Mouse (Mus musculus) thymus, adult 2 months (tissue): ENCODE results near the gene Accsl. TPM values are rescaled to one million over a fixed set of nuclear protein-coding genes. Genes with fewer than 3 reads are reported as not detected.

Experiments
- DNase-seq: peaks from one replicate; pipeline ENCODE4 v3.0.0; 2021
- H3K27ac ChIP-seq: fragments of 200-500 bp; 2 replicates; pipeline ENCODE4 v1.5.1; 2012; ENCODE audit warnings: low read length, control low read depth; ENCODE audit not compliant: control insufficient read depth, insufficient read depth
- H3K27me3 ChIP-seq: fragments of 200-500 bp; 2 replicates; pipeline ENCODE4 v1.6.1; 2012; ENCODE audit warnings: mild to moderate bottlenecking, low read length, moderate library complexity, mixed read lengths; ENCODE audit not compliant: control insufficient read depth, insufficient read depth
- H3K36me3 ChIP-seq: fragments of 200-500 bp; 2 replicates; pipeline ENCODE4 v1.6.1; 2012; ENCODE audit warnings: mild to moderate bottlenecking, low read length, moderate library complexity; ENCODE audit not compliant: control insufficient read depth, insufficient read depth
- H3K4me1 ChIP-seq: fragments of 200-500 bp; replicated peaks from 2 replicates; pipeline ENCODE4 v1.6.1; 2012; ENCODE audit warnings: low read length; ENCODE audit not compliant: control insufficient read depth, insufficient read depth
- H3K4me3 ChIP-seq: fragments of 200-500 bp; 2 replicates; pipeline ENCODE4 v1.5.1; 2012; ENCODE audit warnings: mild to moderate bottlenecking, low read length, control low read depth, moderate library complexity; ENCODE audit not compliant: control insufficient read depth, insufficient read depth
- CTCF ChIP-seq: fragments of 200-500 bp; IDR thresholded peaks from 2 replicates; pipeline ENCODE4 v1.5.1; 2012; ENCODE audit warnings: mild to moderate bottlenecking, control low read depth, low read length, moderate library complexity, borderline replicate concordance; ENCODE audit not compliant: control insufficient read depth, poor library complexity, insufficient read depth; ENCODE audit errors: extremely low read depth
- POLR2A ChIP-seq: fragments of 200-500 bp; IDR thresholded peaks from 2 replicates; pipeline ENCODE4 v1.6.1; 2012; ENCODE audit warnings: mild to moderate bottlenecking, low read length, control low read depth, moderate library complexity; ENCODE audit not compliant: control insufficient read depth, poor library complexity, insufficient read depth; ENCODE audit errors: extremely low read depth
- WGBS: fragments of 180-500 bp; shearing (Covaris S2); methylation state at CpG from one replicate; pipeline ENCODE4 v1.1.7; 2018; 5-methylcytosine and 5-hydroxymethylcytosine counted together
- polyA plus RNA-seq: library from polyadenylated mRNA; depleted of rRNA; stranded (reverse); fragments of >200 nt; gene quantifications from 2 replicates; pipeline ENCODE4 v1.2.3, GENCODE M21; 2012; rRNA removed

Accsl gene
- polyA plus RNA-seq, 1 experiment = 0.46 TPM

GRCm38 (mm10) chr2:93813343-93813742 lies 55.6 kb downstream of the Accsl start:
- TF ChIP-seq CTCF (no peak), POLR2A (no peak)
- H3K36me3 ChIP-seq = no peaks in the 10 kb centered on the region; the same call in 1 of the 2 replicates
- H3K27ac ChIP-seq = no peak overlapping the region
- DNase-seq = no peak
- WGBS = 96% methylated on average over 22 of the region's 22 CpGs
- no peaks in the 10 kb centered on the region for H3K27me3 ChIP-seq
- H3K4me3 ChIP-seq = no peak overlapping the region
- no peaks in the 10 kb centered on the region for H3K4me1 ChIP-seq

- peak; percentile 49; the same call in 1 of the 2 replicates for TF ChIP-seq CTCF
- no peak for TF ChIP-seq POLR2A
- Histone ChIP-seq H3K4me1 (no peaks in the 10 kb centered on the region), H3K27ac (no peak overlapping the region), H3K27me3 (no peaks in the 10 kb centered on the region), H3K36me3 (no peaks in the 10 kb centered on the region; the same call in 1 of the 2 replicates), H3K4me3 (no peak overlapping the region)
- peak; percentile 64 for DNase-seq
- 37% methylated on average over 4 of the region's 4 CpGs for WGBS
Observed at GRCm38 (mm10) chr2:93811812-93812211, 57.1 kb downstream of the Accsl start.

DNA sequence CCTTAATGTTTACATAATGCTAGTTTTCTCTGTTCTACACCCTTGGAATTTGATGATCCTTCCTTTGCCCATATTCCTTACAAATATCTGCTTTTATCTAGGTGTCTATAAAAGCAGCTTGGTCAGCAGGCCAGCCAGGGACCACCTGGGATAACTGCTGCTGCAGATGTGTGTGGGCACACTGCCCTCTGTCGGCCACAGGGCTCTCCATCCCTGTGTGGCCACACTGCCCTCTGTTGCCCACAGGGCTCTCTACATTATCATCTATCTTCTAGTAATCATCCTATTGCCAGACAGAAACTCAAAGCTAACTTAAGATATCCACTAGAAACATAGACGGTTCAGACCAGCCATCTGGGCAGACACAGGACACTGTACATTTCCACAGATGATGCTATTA lies 59.0 kb downstream of the Accsl start:
- H3K36me3 ChIP-seq = no peaks in the 10 kb centered on the region; the same call in 1 of the 2 replicates
- H3K27ac ChIP-seq = no peak overlapping the region
- TF ChIP-seq POLR2A = no peak
- peak; percentile 85 for TF ChIP-seq CTCF
- H3K27me3 ChIP-seq = no peaks in the 10 kb centered on the region
- H3K4me1 ChIP-seq = no peaks in the 10 kb centered on the region
- DNase-seq = peak; percentile 41
- WGBS = 10% methylated on average over 2 of the region's 2 CpGs
- H3K4me3 ChIP-seq = no peak overlapping the region

DNA sequence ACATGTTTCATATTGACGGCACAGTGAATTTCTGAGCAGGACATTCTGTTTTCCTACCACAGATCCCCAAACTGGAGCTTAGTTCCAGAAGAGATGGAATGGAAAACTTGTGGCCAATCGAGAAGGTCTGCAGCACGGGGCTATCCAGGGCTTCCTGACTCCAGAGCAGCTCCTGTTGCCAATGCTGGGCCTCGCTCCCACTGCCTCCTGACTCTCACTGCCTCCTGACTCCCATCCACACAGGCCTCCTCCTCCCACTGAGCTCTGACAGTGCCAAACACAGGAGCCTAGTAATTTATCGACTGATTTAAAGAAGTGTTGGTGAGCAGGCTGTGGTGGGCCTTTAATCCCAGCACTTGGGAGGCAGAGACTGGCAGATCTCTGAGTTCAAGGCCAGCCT lies 60.9 kb downstream of the Accsl start:
- 96% methylated on average over 5 of the region's 5 CpGs for WGBS
- no peaks in the 10 kb centered on the region; the same call in 1 of the 2 replicates for H3K36me3 ChIP-seq

DNA sequence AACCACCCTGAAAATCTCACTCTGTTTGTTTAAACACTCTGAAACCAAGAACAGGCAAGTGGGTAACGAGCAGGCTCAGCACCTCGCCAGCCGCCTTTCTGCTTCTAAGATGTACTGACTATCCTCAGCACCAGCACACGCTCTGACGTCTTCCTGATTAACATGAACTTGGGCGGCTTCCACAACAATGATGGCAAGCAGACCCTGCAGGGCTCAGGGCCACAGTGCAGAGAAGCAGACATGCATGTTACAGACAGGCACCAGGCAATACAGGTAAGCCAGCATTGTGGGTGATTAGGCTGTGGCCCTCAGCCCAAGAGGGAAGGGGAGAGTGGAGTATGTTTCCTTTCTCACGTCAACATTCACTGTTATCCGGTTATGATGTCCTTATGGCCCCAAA lies 61.5 kb downstream of the Accsl start:
- H3K27me3 ChIP-seq = no peaks in the 10 kb centered on the region
- no peaks in the 10 kb centered on the region for H3K36me3 ChIP-seq
- no peak for DNase-seq
- no peak overlapping the region for H3K27ac ChIP-seq
- no peaks in the 10 kb centered on the region for H3K4me1 ChIP-seq
- H3K4me3 ChIP-seq = no peak overlapping the region
- WGBS = 91% methylated on average over 8 of the region's 8 CpGs
- TF ChIP-seq POLR2A (no peak), CTCF (no peak)

More for the DNA sequence above, 60.9 kb downstream of the Accsl start:
- Histone ChIP-seq H3K27ac (no peak overlapping the region), H3K27me3 (no peaks in the 10 kb centered on the region), H3K4me1 (no peaks in the 10 kb centered on the region), H3K4me3 (no peak overlapping the region)
- no peak for TF ChIP-seq CTCF
- TF ChIP-seq POLR2A = no peak
- DNase-seq = no peak

GRCm38 (mm10) chr2:93806487-93807201 lies 62.3 kb downstream of the Accsl start:
- WGBS = 70% methylated on average over 6 of the region's 6 CpGs

DNA sequence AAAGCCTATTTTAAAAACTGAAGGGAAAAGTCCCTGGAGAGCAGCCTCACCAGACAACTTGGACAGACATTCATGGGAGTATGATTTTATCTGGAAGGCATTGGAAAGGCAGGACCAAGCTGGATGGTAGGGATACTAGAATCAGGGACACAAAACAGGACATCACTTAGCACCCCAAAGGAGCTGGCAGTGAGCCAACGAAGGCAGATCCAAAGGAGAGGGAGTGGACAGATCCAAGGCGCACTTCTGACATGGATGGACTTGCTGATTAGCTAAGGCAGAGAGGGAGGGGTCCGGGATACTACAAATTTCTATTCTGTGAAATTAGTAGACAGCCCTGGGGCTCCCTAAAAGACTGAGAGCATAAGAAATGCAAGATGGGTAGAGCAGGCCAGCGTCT lies 63.4 kb downstream of the Accsl start:
- no peak overlapping the region for H3K4me3 ChIP-seq
- TF ChIP-seq CTCF (no peak), POLR2A (no peak)
- WGBS = 94% methylated on average over 4 of the region's 4 CpGs
- no peaks in the 10 kb centered on the region for H3K27me3 ChIP-seq
- no peak overlapping the region for H3K27ac ChIP-seq
- DNase-seq = no peak
- H3K4me1 ChIP-seq = no peaks in the 10 kb centered on the region
- no peaks in the 10 kb centered on the region; the same call in 1 of the 2 replicates for H3K36me3 ChIP-seq

More at GRCm38 (mm10) chr2:93806487-93807201, 62.3 kb downstream of the Accsl start:
- Histone ChIP-seq H3K4me1 (no peaks in the 10 kb centered on the region), H3K27me3 (no peaks in the 10 kb centered on the region), H3K36me3 (no peaks in the 10 kb centered on the region; the same call in 1 of the 2 replicates), H3K4me3 (no peak overlapping the region), H3K27ac (no peak overlapping the region)
- no peak for DNase-seq
- TF ChIP-seq POLR2A (no peak), CTCF (no peak)

Other genes with a start within 250 kb of the Accsl start
- 0.23 and 0.32 TPM in 2 replicates for gene Alx4, start 226.8 kb downstream of the Accsl start, polyA plus RNA-seq
- 44.3 and 46.6 TPM in 2 replicates for gene Ext2, start 46.6 kb downstream of the Accsl start, polyA plus RNA-seq
- gene Accs, start 19.2 kb downstream of the Accsl start, polyA plus RNA-seq = 30.3 and 30.4 TPM in 2 replicates
- 7.4 and 8.6 TPM in 2 replicates for gene Gm13889, start 88.0 kb upstream of the Accsl start, polyA plus RNA-seq
- not detected in 2 replicates for gene Gm27027, start 127.2 kb upstream of the Accsl start, polyA plus RNA-seq
- gene Alkbh3, start 141.7 kb upstream of the Accsl start, polyA plus RNA-seq = 44.5 and 54.3 TPM in 2 replicates